Mouse (Mus musculus) heart, postnatal 10 days (tissue): ENCODE results near the gene Ghrhr. TPM values are rescaled to one million over a fixed set of nuclear protein-coding genes. Genes with fewer than 3 reads are reported as not detected.
A peak's percentile ranks its signal among the peaks of the same experiment; 100 is the strongest.

Source experiments
- DNase-seq, 2 experiments: peaks; one replicate each; pipeline ENCODE4 v3.0.0; 2021
- intact Hi-C: fragments of 180-260 bp; cut with DNase I; formaldehyde crosslinking; loops from one replicate; pipeline ENCODE4 v1.15.1; 2025
- total RNA-seq, 2 experiments: library from RNA; stranded (reverse); gene quantifications; 2 replicates each; pipeline ENCODE4 v1.2.3; 2021

Ghrhr gene
- not detected for total RNA-seq

DNA sequence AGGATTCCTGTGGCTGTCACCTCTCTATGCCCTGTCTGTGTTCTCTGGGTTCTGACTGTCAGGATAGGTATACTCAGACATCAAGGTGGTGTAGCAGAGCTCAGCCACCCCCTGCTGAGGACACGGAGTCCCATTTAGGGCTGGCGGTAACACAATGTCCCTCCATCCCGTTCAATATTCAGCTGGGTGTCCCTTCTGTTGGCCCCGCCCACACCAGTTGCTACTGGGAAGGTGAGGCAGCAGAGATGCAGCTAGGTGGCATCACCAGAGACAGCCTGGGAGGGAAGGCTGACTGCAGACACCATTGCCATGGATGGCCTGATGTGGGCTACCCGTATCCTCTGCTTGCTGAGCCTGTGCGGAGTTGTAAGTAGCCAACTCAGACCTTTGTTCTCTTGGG is at the start of gene Ghrhr:
Gene Ghrhr (plus strand): TSS at position 220 of the 400 bp plus-strand sequence.
- intact Hi-C loops = no loop called here
- no peak for DNase-seq

GRCm38 (mm10) chr6:55326299-55326698 is 49.8 kb upstream of the Ghrhr start:
- DNase-seq = no peak
- intact Hi-C loops = no loop called here

- intact Hi-C loops = no loop called here
- no peak for DNase-seq
Measured at GRCm38 (mm10) chr6:55327326-55327725, 48.8 kb upstream of the Ghrhr start.

- intact Hi-C loops = no loop called here
- no peak for DNase-seq
Measured at GRCm38 (mm10) chr6:55328179-55328578, 47.9 kb upstream of the Ghrhr start.

DNA sequence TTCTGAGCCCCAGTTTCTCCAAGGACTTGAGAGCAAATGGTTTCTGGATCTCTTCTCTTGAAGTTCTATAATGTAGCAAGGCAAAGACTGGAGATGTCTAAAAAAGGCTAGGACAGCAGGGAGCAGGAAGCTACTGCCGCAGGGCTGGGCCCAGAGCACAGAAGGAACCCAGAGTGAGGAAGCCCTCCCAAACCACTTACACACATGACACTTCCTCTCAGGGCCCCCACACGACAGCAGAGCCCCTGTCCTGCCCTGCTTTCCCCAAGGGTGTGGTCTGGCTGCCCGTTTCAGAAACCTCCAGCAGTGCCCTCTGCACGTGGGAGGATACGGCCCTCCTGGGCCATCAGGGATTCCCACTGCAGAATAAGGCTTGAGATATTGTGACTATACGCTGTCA is 44.8 kb upstream of the Ghrhr start:
- intact Hi-C loops = no loop called here
- no peak for DNase-seq

DNA sequence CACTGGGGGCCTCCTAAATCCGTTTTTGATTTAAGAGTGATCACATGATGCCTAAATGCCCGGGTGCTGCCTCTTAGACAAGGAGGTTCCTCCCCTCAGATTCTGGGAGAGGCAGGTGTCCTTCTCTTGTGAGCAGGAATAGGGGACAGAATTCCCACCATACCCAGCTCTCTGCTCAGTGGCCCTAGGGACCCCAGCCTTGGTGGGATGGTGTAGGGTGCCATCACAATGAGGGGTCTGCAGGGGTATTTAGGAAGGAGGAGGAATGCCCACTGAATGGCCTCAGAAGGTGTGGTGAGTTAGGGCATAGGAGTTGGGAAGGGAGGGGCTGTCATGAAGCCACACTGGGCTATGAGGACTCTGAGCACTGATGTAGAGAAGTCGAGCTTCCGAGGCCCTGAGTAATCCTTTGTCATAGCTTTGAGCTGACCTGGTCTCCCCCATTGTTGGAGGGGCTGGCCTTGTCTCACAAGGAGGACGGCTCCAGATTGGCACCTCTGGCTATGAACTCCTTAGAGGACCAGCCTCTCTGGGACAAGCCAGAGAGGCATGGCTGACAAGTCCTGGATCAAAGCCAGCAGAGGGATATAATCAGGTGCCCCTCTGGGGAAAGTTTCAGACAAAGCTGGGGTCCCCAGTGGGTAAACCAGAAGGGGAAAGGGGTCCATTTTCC is 43.9 kb upstream of the Ghrhr start:
- intact Hi-C loops = no loop called here
- DNase-seq = no peak

GRCm38 (mm10) chr6:55332773-55333109 is 43.4 kb upstream of the Ghrhr start:
- intact Hi-C loops = no loop called here
- DNase-seq = no peak

DNA sequence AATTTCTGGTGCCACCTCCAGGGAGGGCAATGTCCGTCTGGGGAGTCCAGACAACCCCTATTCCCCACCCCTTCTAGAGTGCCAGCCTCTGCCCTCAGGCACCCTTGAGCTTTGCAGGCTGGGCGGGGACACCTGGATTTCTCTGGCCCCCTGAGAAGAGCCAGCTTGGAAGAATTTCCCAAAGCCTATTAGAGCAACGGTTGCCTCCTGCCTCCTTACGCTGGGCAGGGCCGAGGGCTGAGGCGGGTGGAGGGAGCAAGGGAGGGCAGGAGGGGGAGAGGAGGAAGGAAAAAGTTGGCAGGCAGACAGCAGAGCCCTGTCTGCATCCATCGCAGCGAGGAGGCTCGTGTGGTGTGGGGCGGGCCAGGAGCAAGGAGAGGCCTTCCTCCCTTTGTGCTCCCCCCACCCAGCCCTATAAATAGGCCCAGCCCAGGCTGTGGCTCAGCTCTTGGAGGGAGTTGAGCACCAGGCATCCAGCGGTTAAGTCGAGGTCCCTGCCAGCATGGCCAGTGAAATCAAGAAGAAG is 40.0 kb upstream of the Ghrhr start, which contains the start of gene Aqp1:
Gene Aqp1 (plus strand): TSS at position 444 of the 526 bp plus-strand sequence.
- intact Hi-C loops = no loop called here
- peak; percentile 74 to 79 for DNase-seq

DNA sequence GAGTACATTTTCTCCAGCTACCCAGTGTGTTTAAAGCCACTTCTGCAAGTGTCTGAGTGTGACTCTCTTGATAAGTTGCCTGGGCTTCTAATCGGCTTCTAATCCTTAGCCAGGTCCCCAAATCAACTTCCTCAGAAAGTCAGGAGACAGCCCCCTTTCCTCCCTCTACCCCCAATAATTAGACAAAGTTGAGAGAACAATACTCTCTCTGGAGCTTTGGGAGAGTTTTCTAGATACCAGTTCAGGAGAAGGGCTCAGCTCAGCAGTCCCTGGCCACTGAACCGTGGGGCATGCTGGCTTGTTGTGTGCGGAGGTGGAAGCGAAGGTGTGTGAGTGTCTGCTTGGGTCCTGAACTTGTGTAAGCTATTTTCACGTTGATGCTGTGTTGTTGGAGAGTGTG is 38.9 kb upstream of the Ghrhr start:
- intact Hi-C loops = no loop called here
- DNase-seq = no peak

- intact Hi-C loops = no loop called here
- DNase-seq = no peak
Measured at GRCm38 (mm10) chr6:55338077-55338476, 38.0 kb upstream of the Ghrhr start.

- intact Hi-C loops = no loop called here
- no peak for DNase-seq
Measured at GRCm38 (mm10) chr6:55338934-55339825, 36.9 kb upstream of the Ghrhr start.

GRCm38 (mm10) chr6:55341688-55342087 is 34.4 kb upstream of the Ghrhr start:
- intact Hi-C loops = no loop called here
- DNase-seq = no peak

- intact Hi-C loops = no loop called here
- peak in 1 of 2 experiments; percentile 47 for DNase-seq
Measured at GRCm38 (mm10) chr6:55342328-55342727, 33.8 kb upstream of the Ghrhr start.

GRCm38 (mm10) chr6:55343446-55343845 is 32.6 kb upstream of the Ghrhr start:
- intact Hi-C loops = no loop called here
- DNase-seq = no peak

DNA sequence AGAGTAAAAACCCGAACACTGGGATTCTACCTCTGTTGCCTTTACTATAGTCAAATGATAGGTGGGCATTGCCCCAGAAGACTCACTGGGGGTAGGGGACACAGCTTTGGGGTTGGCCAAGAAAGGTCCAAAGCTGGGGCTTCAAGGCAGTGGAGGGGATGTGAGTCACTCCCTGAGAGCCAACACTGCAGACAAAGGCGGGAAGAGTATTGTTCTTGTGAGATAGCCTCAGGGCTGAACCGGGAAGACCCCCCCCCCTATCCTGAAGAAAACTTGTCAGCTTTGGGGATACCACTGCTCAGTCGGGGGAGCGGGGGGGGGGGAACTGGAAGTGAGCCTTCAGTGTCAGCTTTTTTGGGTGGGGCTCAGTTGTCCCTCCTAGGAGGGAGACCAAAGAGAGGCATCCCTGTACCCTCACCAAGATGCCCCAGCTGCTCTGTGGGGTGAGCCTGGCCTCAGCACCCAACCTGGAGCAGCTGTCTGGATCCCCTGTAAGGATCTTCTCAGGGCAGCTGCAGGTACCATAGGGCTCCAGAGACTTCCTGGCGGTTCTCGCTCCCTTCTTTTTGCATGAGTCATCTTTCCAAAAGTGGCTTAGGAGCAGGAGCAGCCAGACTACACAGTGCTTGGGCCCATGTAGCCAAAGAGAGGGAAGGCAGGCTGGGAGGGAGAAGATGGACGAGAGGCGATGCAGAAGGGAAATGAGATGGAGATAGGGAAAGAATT is 31.6 kb upstream of the Ghrhr start:
- DNase-seq = no peak
- intact Hi-C loops = no loop called here

GRCm38 (mm10) chr6:55345264-55345663 is 30.8 kb upstream of the Ghrhr start:
- no peak for DNase-seq
- intact Hi-C loops = no loop called here

DNA sequence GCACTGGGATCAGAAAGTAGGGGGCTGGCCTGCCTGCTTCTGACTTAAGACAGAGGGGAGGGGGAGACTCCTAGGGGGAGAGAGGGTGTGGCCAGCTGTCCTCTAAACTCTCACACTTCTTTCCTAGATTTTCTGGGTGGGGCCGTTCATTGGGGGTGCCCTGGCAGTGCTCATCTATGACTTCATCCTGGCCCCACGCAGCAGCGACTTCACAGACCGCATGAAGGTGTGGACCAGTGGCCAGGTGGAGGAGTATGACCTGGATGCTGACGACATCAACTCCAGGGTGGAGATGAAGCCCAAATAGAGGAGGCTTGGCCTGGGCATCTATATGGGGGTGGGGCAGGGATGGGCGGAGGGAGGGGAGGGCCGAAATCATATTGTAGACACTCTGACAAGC is 29.6 kb upstream of the Ghrhr start:
- intact Hi-C loops = no loop called here
- DNase-seq = no peak

GRCm38 (mm10) chr6:55347711-55348571 is 28.2 kb upstream of the Ghrhr start:
- no peak for DNase-seq
- intact Hi-C loops = no loop called here

DNA sequence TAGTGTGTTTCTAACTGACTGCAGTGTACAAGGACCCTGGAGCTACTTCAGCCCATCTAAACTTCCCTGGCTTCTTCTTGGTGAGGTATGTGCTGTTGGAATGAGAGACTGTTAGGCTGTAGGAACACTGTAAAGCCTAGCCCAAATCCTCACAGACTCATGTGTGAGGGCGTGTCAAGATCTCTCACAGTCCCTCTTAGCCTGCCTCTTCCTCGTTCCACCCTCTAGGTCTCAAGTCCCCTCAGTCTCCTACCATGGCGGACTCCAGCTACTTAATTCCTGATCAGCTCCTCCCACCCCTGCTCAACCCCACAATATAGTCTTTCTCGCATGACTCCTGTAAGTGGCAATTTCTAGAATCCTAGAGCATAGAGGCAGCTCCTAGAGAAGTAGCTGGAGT is 26.9 kb upstream of the Ghrhr start:
- intact Hi-C loops = no loop called here
- no peak for DNase-seq

DNA sequence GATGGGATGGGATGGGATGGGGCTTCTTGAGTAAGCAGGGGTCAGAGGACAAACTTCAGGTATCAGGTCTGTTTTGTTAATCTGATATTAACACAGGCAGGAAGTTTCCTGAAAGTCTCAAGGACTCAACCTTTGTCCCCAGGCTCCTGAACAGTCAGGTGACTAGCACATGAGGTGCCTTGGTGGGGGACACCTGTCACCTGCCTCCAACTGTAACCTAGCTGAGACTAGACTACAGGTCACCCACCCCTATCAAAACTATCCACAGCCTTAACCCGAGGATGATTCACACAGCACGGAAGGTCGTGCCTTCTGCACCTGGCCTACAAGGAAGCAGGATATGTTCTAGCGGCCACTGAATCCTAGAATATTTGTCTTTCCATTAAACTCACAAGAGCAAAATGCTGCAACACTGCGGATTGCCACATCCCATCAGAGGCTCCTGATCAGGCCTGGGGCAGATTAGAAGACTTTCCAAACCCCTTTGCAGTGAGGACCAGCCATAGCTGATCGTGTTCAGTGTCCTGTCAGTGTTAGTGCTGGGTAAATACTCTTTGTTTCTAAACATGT is 25.6 kb upstream of the Ghrhr start:
- intact Hi-C loops = no loop called here
- no peak for DNase-seq
